Mouse (Mus musculus) heart, postnatal 0 days (tissue): ENCODE results near the gene Dnajc8.

Source experiments
- CTCF ChIP-seq: IDR thresholded peaks from 2 replicates; pipeline ENCODE4 v1.5.1; 2016; ENCODE audit warnings: antibody characterized with exemption, control low read depth, low read depth
- EP300 ChIP-seq: IDR thresholded peaks from 2 replicates; pipeline ENCODE4 v1.6.1; 2016; ENCODE audit warnings: antibody characterized with exemption, low read depth

DNA sequence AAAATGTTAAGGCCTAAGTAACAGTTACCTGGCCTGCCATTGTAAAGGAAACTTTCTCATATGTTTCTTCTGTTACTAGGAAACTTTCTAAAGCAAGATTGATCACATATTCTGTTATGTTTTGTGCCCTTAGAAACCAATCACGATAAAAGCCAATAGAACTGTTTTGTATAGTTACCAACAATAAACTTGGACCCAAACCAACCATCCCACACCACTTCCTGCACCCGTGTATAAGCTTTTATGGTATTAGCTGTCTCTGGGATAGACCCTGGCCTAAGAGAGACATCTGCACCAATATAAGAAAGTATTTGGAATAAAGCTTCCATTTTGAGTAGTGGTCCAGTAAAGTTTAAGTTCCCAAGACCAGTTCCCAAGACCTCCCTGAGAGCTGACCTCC lies 49.6 kb downstream of the Dnajc8 start:
- TF ChIP-seq CTCF = no peak
- no peak for TF ChIP-seq EP300
